29 mouse cellular contexts compared by ENCODE assay signal in the genomic region with DNA sequence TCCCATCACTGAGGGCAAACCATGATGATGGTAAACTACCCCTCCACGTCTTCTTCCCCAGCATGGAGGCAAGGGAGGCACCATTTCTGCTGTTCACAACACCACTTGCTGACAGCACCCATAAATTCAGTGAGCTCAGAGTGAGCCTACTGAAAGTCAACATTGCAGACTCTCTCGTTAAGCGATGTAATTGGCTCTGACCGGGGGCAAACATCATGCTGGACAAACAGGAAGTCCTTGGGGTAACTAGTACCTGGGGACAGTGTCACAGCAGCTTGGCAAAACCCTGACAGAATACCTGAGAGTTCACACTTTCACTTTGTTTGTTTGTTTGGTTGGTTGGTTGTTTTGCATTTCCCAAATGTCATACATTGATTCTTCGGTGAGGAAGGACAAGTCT.
"Had no signal": no experiment of that assay in that cellular context is flagged by ENCODE, and none has a peak within 500 bp of the region (broad histone marks: within the 10 kb centered on the region; RNA-seq: fewer than 3 reads in every experiment).

No protein-coding gene starts in this region.

- ATAC-seq: hindbrain, embryonic 16.5 days; inflammation-experienced regulatory T-cells, adult 6 months; intestine, embryonic 15.5 days; liver, embryonic 12.5 days had no signal

- H3K27ac ChIP-seq: gastrocnemius, adult 2 months; hindbrain, embryonic 10.5 days; hindbrain, embryonic 12.5 days; hindbrain, embryonic 14.5 days; intestine, embryonic 15.5 days; kidney, embryonic 15.5 days; kidney, postnatal 0 days; limb, embryonic 12.5 days; liver, embryonic 12.5 days; liver, embryonic 14.5 days had no signal

- H3K4me2 ChIP-seq: heart, embryonic 12.5 days; heart, embryonic 15.5 days; hindbrain, embryonic 12.5 days; hindbrain, embryonic 14.5 days; intestine, embryonic 15.5 days; kidney, embryonic 15.5 days; limb, embryonic 12.5 days; liver, embryonic 12.5 days had no signal

- DNase-seq: gastrocnemius, adult 2 months; gastrocnemius, postnatal 10 days; gastrocnemius, postnatal 25 days; heart, adult 18-20 months; heart, postnatal 14 days; heart, postnatal 4 days; kidney, adult 11 months; kidney, adult 2 months; kidney, adult 9 months; kidney, postnatal 14 days; kidney, postnatal 36 days; layer of hippocampus, adult 9-11 months; layer of hippocampus, postnatal 36 days; left cerebral cortex, postnatal 4 days; liver had no signal

- H3K4me1 ChIP-seq: intestine, embryonic 15.5 days; kidney, embryonic 15.5 days; liver, embryonic 12.5 days had no signal

- H3K9me3 ChIP-seq: heart, embryonic 10.5 days; heart, embryonic 12.5 days; heart, embryonic 15.5 days; hindbrain, embryonic 10.5 days; hindbrain, embryonic 12.5 days; intestine, embryonic 15.5 days; kidney, embryonic 15.5 days; limb, embryonic 12.5 days; liver, embryonic 12.5 days had no signal

- H3K9ac ChIP-seq: heart, embryonic 12.5 days; heart, embryonic 15.5 days; hindbrain, embryonic 12.5 days; hindbrain, embryonic 14.5 days; intestine, embryonic 15.5 days; kidney, embryonic 15.5 days; limb, embryonic 12.5 days; liver, embryonic 12.5 days; liver, embryonic 14.5 days had no signal

- H3K4me3 ChIP-seq: gastrocnemius, adult 2 months; heart, embryonic 10.5 days; heart, embryonic 12.5 days; heart, embryonic 15.5 days; hindbrain, embryonic 10.5 days; hindbrain, embryonic 12.5 days; intestine, embryonic 15.5 days; kidney, embryonic 15.5 days; limb, embryonic 12.5 days; liver, embryonic 12.5 days had no signal

- H3K27me3 ChIP-seq: heart, embryonic 12.5 days; heart, embryonic 15.5 days; hindbrain, embryonic 12.5 days; intestine, embryonic 15.5 days; kidney, embryonic 15.5 days; limb, embryonic 12.5 days; liver, embryonic 12.5 days had no signal

- H3K36me3 ChIP-seq: heart, embryonic 10.5 days; heart, embryonic 12.5 days; heart, embryonic 15.5 days; hindbrain, embryonic 10.5 days; hindbrain, embryonic 12.5 days; intestine, embryonic 15.5 days; kidney, embryonic 15.5 days; limb, embryonic 12.5 days; liver, embryonic 12.5 days had no signal
